Mouse (Mus musculus) small intestine, adult 2 months (tissue): ENCODE results near the gene Ap5s1. TPM values are rescaled to one million over a fixed set of nuclear protein-coding genes. Genes with fewer than 3 reads are reported as not detected.

Source experiments
- H3K27ac ChIP-seq: fragments of 200-500 bp; 2 replicates; pipeline ENCODE4 v1.5.1; 2012; ENCODE audit warnings: low read depth, low read length, control low read depth, inconsistent platforms; ENCODE audit not compliant: insufficient read depth
- H3K27me3 ChIP-seq: fragments of 200-500 bp; 2 replicates; pipeline ENCODE4 v1.6.1; 2012; ENCODE audit warnings: mild to moderate bottlenecking, moderate library complexity, low read length, inconsistent platforms; ENCODE audit not compliant: control insufficient read depth, insufficient read depth
- H3K36me3 ChIP-seq: fragments of 200-500 bp; 2 replicates; pipeline ENCODE4 v1.6.1; 2012; ENCODE audit warnings: mild to moderate bottlenecking, low read length, control low read depth, inconsistent platforms; ENCODE audit not compliant: control insufficient read depth, insufficient read depth
- H3K4me1 ChIP-seq: fragments of 200-500 bp; 2 replicates; pipeline ENCODE4 v1.6.1; 2012; ENCODE audit warnings: low read length, inconsistent platforms, mixed read lengths; ENCODE audit not compliant: control insufficient read depth, insufficient read depth, insufficient read length
- H3K4me3 ChIP-seq: fragments of 200-500 bp; 2 replicates; pipeline ENCODE4 v1.5.1; 2012; ENCODE audit warnings: low read depth, mild to moderate bottlenecking, control low read depth, inconsistent platforms, low read length, moderate library complexity
- CTCF ChIP-seq: fragments of 200-500 bp; IDR thresholded peaks from 2 replicates; pipeline ENCODE4 v1.5.1; 2012; ENCODE audit warnings: low read depth, mild to moderate bottlenecking, control low read depth, inconsistent platforms, low read length, moderate library complexity, mixed read lengths; ENCODE audit not compliant: insufficient replicate concordance, insufficient read length; ENCODE audit errors: extremely low read depth
- POLR2A ChIP-seq: fragments of 200-500 bp; IDR thresholded peaks from 2 replicates; pipeline ENCODE4 v1.6.1; 2012; ENCODE audit warnings: low read depth, mild to moderate bottlenecking, control low read depth, inconsistent platforms, low read length, moderate library complexity
- WGBS: fragments of 180-500 bp; shearing (Covaris S2); methylation state at CpG from one replicate; pipeline ENCODE4 v1.1.7; 2018; 5-methylcytosine and 5-hydroxymethylcytosine counted together
- polyA plus RNA-seq: library from polyadenylated mRNA; depleted of rRNA; stranded (reverse); fragments of >200 nt; gene quantifications from 2 replicates; pipeline ENCODE4 v1.2.3, GENCODE M21; 2012

Gene Ap5s1
- polyA plus RNA-seq, 1 experiment, result 90.0 TPM

GRCm38 (mm10) chr2:131209969-131210792 is 3.3 kb downstream of the Ap5s1 start:
- peaks cover 38% of the 10 kb centered on the region for H3K4me1 ChIP-seq
- under 1% methylated on average over 50 of the region's 50 CpGs for WGBS

DNA sequence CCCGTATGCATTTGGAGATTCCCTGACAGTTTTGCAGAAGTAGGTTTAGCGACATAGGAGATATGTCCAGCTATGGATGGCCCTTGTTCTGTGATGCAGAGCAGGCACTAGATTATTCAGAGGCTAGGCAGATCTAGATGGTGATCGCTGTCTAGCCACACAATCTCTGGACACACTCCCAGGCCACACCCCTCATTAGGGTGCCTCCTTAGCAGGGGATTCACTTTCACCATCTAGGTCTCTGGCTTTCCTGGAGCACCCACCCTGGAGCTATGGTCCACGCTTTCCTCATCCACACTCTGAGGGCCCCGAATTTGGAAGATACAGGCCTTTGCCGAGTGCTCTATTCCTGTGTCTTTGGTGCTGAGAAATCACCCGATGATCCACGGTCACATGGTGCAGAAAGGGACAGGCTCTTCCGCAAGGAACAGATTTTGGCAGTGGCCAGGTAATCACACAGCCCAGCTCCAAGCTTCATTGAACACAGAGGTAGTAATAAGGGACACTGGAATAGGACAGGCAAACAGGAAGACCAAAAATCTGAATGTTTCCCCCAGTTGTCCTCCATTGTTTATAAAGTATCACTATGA is 4.2 kb downstream of the Ap5s1 start:
- 15% methylated on average over 9 of the region's 9 CpGs for WGBS
- peaks cover 11% of the 10 kb centered on the region; the same call in 1 of the 2 replicates for H3K36me3 ChIP-seq
- peaks cover 38% of the 10 kb centered on the region for H3K4me1 ChIP-seq
- peak overlapping the region; percentile 82 for H3K4me3 ChIP-seq
- peak overlapping the region; percentile 98 for H3K27ac ChIP-seq
- H3K27me3 ChIP-seq, result no peaks in the 10 kb centered on the region
- TF ChIP-seq POLR2A (no peak; the same call in 1 of the 2 replicates), CTCF (no peak)

More at GRCm38 (mm10) chr2:131209969-131210792, 3.3 kb downstream of the Ap5s1 start:
- no peaks in the 10 kb centered on the region for H3K27me3 ChIP-seq
- H3K4me3 ChIP-seq, result peak overlapping the region; percentile 82
- H3K27ac ChIP-seq, result peak overlapping the region; percentile 98
- H3K36me3 ChIP-seq, result peaks cover 11% of the 10 kb centered on the region; the same call in 1 of the 2 replicates
- TF ChIP-seq POLR2A (peak; percentile 24; the same call in 1 of the 2 replicates), CTCF (peak; percentile 99)

DNA sequence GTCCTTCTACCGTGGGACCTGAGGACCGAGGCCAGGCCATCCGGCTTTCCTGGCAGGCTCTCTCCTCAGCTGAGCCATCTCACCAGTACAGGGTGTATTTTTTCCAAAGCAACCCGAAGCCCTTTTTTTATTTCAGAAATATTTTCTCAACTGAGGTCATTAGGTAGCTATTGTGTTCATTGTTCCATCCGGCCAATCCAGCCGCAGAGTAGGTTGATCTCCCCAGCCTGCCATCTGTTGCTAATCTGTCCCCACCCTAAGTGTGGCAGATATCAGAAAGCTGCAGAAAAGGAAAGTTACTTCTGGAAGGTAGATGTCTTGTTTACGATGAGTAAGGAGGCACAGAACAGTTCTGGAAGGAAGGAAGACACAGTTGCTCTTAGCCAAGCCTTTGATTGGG is 6.9 kb downstream of the Ap5s1 start:
- H3K27ac ChIP-seq, result peak overlapping the region; percentile 82
- peaks cover 11% of the 10 kb centered on the region; the same call in 1 of the 2 replicates for H3K36me3 ChIP-seq
- no peak overlapping the region for H3K4me3 ChIP-seq
- peaks cover 38% of the 10 kb centered on the region for H3K4me1 ChIP-seq
- TF ChIP-seq CTCF, result no peak
- TF ChIP-seq POLR2A, result no peak
- no peaks in the 10 kb centered on the region for H3K27me3 ChIP-seq
- 34% methylated on average over 7 of the region's 7 CpGs for whole genome bisulfite sequencing

DNA sequence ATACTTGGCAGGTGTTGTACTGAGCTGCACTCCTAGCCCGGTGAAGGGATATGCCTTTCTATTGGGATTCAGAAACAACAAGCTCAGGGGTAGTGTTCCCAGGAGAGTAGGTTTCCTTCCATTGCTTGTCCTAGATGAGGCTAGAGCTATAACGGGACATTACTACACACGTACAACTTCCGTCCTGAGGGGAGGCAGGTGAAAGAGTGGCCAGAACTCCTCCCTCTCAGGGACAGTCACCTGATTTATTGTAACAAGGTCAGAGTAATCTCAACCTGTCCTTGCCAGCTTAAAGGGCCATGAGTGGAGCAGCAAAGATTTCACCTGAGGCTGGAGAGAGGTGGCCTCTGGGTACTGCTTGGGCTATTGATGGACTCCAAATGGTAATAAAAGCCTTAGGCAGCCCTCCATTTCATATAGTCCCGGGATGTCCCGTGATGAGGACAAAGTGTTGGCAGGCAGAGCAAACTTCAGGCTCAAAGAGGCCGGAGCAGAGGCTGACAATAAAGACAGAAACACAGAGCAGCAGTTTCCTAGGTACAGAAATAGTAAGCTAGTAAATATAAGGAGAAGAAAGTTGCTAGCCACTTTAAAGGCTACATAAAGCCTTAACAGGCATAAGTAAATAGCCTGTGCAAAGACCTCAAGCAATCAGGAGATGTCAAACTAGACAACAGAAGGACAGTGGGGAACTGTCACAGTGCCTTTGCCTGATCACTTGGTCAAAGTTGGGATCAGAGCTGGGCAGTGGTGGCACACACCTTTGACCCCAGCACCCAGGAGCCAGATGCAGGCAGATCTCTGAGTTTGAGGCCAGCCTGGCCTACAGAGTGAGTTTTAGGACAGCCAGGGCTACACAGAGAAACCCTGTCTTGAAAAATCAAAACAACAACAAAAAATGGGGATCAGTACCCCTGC is 9.3 kb downstream of the Ap5s1 start:
- Histone ChIP-seq H3K4me1 (peaks cover 30% of the 10 kb centered on the region), H3K27ac (peak overlapping the region; percentile 36), H3K27me3 (no peaks in the 10 kb centered on the region), H3K36me3 (peaks cover 11% of the 10 kb centered on the region; the same call in 1 of the 2 replicates), H3K4me3 (no peak overlapping the region)
- TF ChIP-seq POLR2A (no peak), CTCF (no peak)
- 27% methylated on average over 7 of the region's 7 CpGs for WGBS

- H3K27me3 ChIP-seq, result no peaks in the 10 kb centered on the region
- no peak overlapping the region for H3K4me3 ChIP-seq
- WGBS, result 61% methylated on average over 4 of the region's 4 CpGs
- H3K27ac ChIP-seq, result no peak overlapping the region
- peaks cover 26% of the 10 kb centered on the region for H3K4me1 ChIP-seq
- TF ChIP-seq CTCF, result no peak
- TF ChIP-seq POLR2A, result no peak
- no peaks in the 10 kb centered on the region for H3K36me3 ChIP-seq
Measured at GRCm38 (mm10) chr2:131220030-131220429, 13.2 kb downstream of the Ap5s1 start.

DNA sequence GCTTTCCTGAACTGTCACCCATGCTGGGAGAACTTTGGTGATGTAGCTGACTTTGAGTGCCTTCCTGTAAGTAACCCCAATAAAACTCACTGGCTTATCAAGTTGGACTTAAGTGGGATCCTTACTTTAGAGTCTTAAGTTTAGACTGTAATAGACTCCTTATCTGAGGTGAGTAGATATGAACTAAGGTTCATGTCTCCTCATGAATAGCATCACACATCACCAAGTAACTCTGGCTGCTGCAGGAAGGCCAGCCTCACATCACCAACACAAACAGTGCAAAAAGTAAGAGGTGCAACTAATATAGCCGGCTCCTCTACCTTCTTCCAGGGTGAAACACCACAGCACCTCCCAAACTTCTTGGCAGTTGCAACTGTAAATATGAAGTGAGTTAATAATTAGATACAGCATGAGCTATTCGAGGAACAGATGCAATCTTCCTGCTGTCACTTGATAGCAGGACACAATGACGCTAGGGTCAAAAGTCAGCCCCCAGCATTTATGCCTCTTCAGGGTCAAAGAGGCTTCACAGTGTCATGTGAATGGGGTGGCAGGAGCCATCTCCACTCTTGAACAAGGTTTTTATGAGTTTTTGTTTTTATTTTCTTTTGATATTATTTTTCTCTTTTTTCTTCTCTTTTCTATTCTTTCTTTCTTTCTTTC is 15.1 kb downstream of the Ap5s1 start:
- no peak overlapping the region for H3K4me3 ChIP-seq
- H3K4me1 ChIP-seq, result peaks cover 14% of the 10 kb centered on the region
- H3K27ac ChIP-seq, result peak overlapping the region; percentile 93
- TF ChIP-seq CTCF (no peak), POLR2A (no peak)
- 24% methylated on average over 3 of the region's 3 CpGs for WGBS
- no peaks in the 10 kb centered on the region for H3K36me3 ChIP-seq
- no peaks in the 10 kb centered on the region for H3K27me3 ChIP-seq
